Mouse (Mus musculus): ENCODE data around the gene Sstr4. TPM values are rescaled to one million over a fixed set of nuclear protein-coding genes. Genes with fewer than 3 reads are reported as not detected.
A peak's percentile ranks its signal among the peaks of the same experiment; 100 is the strongest.

Sstr4 gene
- total RNA-seq (2021): under 1 TPM; 0.28 to 0.47 TPM
- long read RNA-seq, experiment 1: 0 reads
- long read RNA-seq, experiment 2: 0 reads

DNA sequence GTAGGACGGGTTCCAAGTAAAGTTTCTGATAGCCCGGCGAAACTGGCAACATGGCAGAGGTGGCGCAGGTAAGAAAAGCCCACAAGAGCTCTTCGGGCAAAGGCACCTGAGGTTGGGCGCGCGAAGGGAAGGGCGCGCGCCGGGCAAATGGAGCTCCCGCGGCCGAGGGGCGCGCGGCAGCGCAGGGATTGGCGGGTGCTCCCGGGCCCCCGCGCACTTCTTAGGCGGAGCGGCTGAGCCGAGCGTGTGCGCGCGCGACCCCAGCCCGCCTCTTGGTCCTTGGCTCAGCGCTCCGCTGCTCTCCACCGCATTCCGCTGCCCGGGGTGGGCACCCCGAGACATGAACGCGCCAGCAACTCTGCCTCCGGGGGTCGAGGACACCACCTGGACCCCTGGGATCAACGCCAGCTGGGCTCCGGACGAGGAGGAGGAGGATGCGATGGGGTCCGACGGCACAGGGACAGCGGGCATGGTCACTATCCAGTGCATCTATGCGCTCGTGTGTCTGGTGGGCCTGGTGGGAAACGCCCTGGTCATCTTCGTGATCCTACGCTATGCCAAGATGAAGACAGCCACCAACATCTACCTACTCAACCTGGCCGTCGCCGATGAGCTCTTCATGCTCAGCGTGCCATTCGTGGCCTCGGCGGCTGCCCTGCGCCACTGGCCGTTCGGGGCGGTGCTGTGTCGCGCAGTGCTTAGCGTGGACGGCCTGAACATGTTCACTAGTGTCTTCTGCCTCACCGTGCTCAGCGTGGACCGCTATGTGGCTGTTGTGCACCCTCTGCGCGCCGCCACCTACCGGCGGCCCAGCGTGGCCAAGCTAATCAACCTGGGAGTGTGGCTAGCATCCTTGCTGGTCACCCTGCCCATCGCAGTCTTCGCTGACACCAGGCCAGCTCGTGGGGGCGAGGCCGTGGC lies at the start of gene Sstr4:
TSS of gene Sstr4 (plus strand) at position 214 of the 921 bp plus-strand sequence.
- peak within 1 kb of the TSS; percentile 75 for H3K4me3 ChIP-seq
- TF ChIP-seq CTCF (IDR thresholded peaks at IDR 0.05): peak; percentile 81
- intact Hi-C loops (cut with DNase I): loop anchor here (10.0 kb wide), 1 partner anchor 121 kb away; no protein-coding TSS in a partner anchor
- DNase-seq: peak; percentile 74
- H3K27ac ChIP-seq: peak within 1 kb of the TSS; percentile 75

DNA sequence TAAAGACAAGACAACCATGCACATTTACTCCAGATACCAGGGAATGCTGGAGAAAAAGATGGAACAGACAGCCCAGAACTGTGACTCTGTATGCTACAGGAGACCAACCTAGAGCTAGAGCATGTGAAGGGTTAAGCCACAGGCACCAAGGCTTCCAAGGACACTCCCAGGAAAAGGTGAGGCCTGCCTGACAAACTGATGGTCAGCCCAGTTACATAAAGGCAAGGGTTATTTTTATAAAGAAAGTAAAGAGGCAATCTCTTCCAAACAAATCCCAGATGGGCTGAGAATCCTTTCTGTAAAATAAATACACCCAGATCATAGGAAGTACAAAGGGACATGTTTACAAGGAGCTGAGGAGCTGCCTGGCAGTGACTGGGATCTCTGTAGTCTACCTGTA lies 49.8 kb upstream of the Sstr4 start:
- no peak for DNase-seq
- no peak for TF ChIP-seq CTCF (IDR thresholded peaks at IDR 0.05)
- no peak overlapping the region for H3K4me3 ChIP-seq
- intact Hi-C loops (cut with DNase I): loop anchor here (5.0 kb wide), 1 partner anchor 62 kb away; the partner anchor contains the start of gene Thbd
- peak overlapping the region; percentile 62 for H3K27ac ChIP-seq

DNA sequence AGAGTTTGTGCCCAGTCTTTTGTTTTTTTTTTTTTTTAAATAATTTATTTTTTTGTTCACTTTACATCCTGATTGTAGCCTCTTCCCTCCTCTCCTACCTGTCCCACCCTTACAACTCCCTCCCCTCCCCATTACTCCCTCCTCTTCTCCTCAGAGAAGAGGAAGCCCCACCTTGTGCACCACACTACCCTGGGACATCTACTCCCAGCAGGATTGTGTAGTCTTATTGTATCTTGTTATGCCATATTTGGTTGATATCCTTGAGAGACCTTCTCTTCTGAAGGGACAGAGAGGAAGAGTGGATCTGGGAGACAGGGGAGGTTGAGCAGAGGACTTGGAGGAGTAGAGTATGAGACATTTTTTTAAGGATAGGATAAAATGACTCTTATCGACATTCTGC lies 48.2 kb upstream of the Sstr4 start:
- no peak for TF ChIP-seq CTCF (IDR thresholded peaks at IDR 0.05)
- no peak for DNase-seq
- intact Hi-C loops (cut with DNase I): loop anchor here (5.0 kb wide), 1 partner anchor 60 kb away; the partner anchor contains the start of gene Thbd
- Histone ChIP-seq H3K4me3 (no peak overlapping the region), H3K27ac (peak overlapping the region; percentile 62)

DNA sequence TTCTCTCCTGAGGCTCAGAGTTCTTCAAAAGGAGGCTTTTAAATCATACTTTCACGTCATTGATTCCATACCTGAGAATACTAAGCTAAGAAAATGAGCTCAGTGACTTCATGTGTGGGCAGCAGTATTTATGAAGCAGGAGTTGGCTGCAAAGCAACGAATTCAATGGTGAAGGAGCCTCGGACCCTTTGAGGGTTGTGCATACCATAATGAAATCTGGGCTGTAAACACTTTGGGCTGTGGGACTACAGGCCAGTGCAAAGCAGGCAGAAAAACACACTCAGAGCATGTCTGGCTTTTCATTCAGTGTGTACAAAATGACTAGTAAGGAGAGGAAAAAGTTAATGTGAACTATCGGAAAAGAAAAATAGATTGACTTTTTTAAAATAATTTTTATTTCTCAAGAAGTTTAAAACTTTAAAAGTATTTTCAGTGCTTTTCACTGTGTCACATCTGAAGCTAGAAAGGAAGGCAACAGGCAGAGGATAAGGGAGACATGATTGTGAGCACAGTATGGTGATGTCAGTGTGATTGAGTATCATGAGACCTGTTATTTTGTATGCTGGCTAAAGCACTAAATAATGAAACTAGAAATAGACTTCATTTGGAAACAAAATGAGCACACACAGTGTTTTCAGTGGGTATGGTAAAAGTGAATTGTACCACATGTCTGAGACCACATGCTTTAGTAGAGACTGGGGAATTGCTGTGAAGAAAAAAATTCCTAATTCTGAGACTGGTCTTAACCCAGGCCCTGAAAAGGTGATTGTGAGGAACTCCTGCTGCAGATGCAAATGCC lies 45.4 kb upstream of the Sstr4 start:
- no peak overlapping the region for H3K4me3 ChIP-seq
- intact Hi-C loops (cut with DNase I): loop anchor here (5.0 kb wide), 1 partner anchor 58 kb away; the partner anchor contains the start of gene Thbd
- no peak for DNase-seq
- H3K27ac ChIP-seq: no peak overlapping the region
- no peak for TF ChIP-seq CTCF (IDR thresholded peaks at IDR 0.05)

DNA sequence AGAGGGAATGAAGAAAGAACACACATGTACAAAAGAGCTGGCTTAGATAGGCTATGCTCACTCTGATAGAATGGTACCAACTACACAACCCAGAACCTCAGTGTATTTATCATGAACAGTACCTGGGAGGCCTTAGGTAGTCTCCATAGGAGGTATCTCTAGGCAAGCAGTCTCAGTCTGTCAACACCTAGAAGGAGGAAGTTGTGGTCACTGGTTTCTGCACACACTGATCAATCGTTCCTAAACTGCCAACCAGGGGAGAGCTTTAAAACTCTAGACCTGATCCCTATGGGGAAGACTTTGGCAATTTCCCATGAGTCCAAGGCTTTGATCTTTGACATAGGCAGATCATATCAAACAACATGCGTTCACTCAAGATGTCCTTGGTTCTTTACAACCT lies 44.7 kb upstream of the Sstr4 start:
- TF ChIP-seq CTCF (IDR thresholded peaks at IDR 0.05): no peak
- DNase-seq: no peak
- intact Hi-C loops (cut with DNase I): no loop called here
- no peak overlapping the region for H3K27ac ChIP-seq
- no peak overlapping the region for H3K4me3 ChIP-seq

DNA sequence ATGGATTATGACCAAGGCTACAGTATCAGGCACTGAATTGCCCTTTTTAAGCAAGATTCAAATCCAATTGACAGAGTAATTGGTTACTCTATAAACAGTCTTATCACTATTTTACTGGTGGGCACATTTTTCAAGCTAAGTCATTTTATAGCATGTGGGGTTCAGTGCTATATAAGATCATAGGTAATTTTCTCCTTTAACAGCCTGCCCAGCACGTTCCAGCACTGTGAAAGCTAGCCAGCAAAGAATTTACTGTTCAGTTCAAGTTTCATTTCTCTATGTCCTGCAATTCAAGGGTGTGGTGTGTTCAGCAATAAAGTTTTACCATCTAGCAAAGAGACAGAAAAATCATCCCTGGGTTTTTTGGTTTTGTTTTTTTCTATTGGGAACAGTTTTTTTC lies 42.5 kb upstream of the Sstr4 start:
- no peak for TF ChIP-seq CTCF (IDR thresholded peaks at IDR 0.05)
- no peak overlapping the region for H3K27ac ChIP-seq
- no peak for DNase-seq

DNA sequence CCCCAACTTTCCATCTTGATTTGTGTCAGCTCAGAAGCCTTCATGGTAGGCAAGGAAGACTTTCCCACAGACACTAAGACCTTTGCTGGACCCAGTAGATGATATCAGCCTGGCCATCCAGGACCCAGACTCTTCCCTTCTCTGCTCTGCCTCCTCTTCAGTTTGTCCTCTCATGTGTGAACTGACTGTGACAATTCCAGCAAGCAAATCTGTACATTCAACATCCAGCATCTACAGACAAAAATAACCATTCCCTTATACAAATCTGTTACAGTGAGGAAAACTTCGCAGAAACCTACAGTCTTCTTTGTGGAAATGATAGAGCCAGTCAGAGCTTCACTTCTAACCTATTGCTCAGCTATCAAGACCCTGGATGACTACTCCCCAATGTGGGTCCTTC lies 38.0 kb upstream of the Sstr4 start:
- no peak for DNase-seq
- Histone ChIP-seq H3K4me3 (no peak overlapping the region), H3K27ac (no peak overlapping the region)
- TF ChIP-seq CTCF (IDR thresholded peaks at IDR 0.05): no peak
- intact Hi-C loops (cut with DNase I): no loop called here

More for the DNA sequence above, 42.5 kb upstream of the Sstr4 start:
- intact Hi-C loops (cut with DNase I): no loop called here
- no peak overlapping the region for H3K4me3 ChIP-seq

DNA sequence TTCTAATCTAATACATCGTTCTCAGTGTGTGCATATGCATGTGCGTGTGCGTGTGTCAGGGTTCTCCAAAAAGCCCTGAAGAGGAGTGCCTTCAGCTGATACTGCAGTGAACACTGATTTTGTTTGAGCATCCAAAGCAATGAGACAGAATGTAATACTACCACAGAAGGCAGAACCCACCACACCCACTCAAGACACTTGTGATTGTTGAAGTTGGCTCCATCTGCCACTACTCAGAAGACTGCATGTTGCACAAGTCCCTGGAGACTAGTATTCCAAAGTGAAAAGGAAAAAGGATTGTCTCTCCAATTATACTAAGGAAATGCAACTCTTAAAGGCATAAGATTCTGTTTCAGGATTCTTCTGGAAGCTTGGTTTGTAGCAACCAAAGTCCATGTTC lies 30.6 kb upstream of the Sstr4 start:
- intact Hi-C loops (cut with DNase I): no loop called here
- Histone ChIP-seq H3K4me3 (no peak overlapping the region), H3K27ac (no peak overlapping the region; the same call in 1 of the 2 replicates)
- DNase-seq: no peak
- TF ChIP-seq CTCF (IDR thresholded peaks at IDR 0.05): no peak

DNA sequence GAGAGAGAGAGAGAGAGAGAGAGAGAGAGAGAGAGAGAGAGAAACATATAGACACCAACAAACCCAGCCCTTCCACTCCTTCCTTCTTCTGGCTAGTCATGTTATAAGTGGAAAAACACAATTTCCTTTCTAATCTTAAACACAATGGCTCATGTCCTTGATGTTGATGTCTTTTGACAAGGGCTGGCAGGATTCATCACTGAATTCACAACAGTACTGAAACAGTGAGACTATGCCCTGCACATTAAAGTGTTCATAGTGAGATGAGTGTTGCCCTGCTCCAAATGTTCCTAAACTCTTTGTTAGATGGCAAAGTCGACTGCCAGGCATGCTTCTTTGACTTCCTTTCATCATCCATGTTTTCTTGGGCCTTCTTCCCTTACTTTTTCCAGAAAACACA lies 29.9 kb upstream of the Sstr4 start:
- intact Hi-C loops (cut with DNase I): no loop called here
- DNase-seq: no peak
- no peak for TF ChIP-seq CTCF (IDR thresholded peaks at IDR 0.05)
- peak overlapping the region; percentile 31; the same call in 1 of the 2 replicates for H3K27ac ChIP-seq
- no peak overlapping the region for H3K4me3 ChIP-seq

DNA sequence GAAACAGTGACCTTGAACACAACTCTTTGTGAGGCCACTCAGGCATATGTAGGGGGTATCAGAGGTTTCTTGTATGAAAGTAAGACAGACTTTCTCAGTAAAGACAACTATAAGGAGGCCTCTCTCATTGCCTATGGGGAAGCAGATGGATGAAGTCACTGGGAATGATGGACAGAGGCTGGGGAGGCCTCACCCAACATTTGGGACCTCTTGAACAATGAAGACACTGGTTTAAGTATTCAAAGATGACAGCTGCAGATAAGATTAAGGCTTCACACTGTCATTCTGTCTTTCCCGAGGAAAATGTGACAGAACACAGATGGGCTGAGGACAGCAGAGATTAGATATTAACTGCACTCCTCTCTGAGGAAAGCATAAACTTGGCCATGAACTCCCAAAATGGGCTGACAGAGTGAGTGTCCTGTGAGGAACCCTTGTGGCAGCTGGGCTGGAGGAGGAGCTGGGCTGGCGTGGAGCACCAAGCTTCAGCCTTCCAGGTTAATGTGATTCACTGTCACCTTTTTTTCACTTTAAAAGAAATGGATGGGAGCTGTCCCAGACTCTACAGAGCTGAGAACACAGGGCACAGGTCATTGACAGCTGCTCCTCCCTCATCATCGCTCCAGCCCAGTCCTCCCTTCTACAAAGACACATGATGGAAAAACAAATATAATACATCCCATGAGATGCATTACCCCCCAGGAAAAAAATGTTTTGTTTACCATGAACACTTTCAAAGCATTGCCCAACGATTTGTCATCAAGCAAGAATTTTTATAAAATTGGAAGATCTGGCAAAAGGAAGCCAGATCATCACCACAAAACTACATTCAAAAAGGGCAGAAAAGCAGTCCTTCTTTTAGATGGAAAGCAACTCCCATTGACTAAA lies 23.2 kb upstream of the Sstr4 start:
- DNase-seq: no peak
- Histone ChIP-seq H3K4me3 (no peak overlapping the region), H3K27ac (no peak overlapping the region)
- intact Hi-C loops (cut with DNase I): loop anchor here (10.0 kb wide), 1 partner anchor 203 kb away; no protein-coding TSS in a partner anchor
- no peak for TF ChIP-seq CTCF (IDR thresholded peaks at IDR 0.05)

DNA sequence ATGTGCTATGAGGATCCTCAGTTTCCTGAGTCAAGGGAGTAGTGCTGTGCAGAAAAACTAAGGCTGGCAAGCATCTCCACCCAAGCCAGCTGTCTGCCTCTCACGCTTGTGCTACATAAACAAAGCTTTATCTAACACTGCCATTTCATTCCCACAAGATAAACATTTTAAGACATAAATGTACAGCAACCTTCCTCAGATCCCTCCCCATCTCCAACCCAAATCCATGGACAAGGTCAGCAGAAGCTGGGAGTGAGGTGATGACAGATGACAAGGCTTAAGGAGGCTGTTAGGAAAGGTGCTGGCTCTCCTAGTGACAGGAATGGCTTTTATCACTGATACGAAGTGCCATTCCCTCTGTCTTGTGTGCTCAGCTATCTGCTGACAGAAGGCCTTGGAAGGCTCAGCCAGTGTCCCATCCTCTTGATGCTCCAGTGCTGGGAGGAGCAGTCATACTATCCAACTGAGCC lies 21.5 kb upstream of the Sstr4 start:
- intact Hi-C loops (cut with DNase I): loop anchor here (10.0 kb wide), 1 partner anchor 201 kb away; no protein-coding TSS in a partner anchor
- no peak for TF ChIP-seq CTCF (IDR thresholded peaks at IDR 0.05)
- Histone ChIP-seq H3K27ac (no peak overlapping the region), H3K4me3 (no peak overlapping the region)
- no peak for DNase-seq

Data from gastrocnemius, adult 2 months (tissue).